Mouse (Mus musculus) neural tube, embryonic 14.5 days (tissue): Measurements from ENCODE around the gene Gga3. TPM values are rescaled to one million over a fixed set of nuclear protein-coding genes. Genes with fewer than 3 reads are reported as not detected.

ENCODE experiments used
- ATAC-seq: fragments of 200-750 bp; cut with Nextera tagmentation; 2 replicates; pipeline ENCODE4 v1.8.0; 2017; ENCODE audit warnings: low read depth, mild to moderate bottlenecking, moderate TSS enrichment, moderate library complexity
- H3K27ac ChIP-seq: fragments of 300-500 bp; sonication (generic); 2 replicates; pipeline ENCODE4 v1.5.1; 2014; ENCODE audit warnings: low read depth, mild to moderate bottlenecking, control low read depth, low read length, moderate library complexity, mixed read lengths
- H3K27me3 ChIP-seq: fragments of 300-500 bp; sonication (generic); 2 replicates; pipeline ENCODE4 v1.6.1; 2014; ENCODE audit warnings: low read length; ENCODE audit not compliant: control insufficient read depth, insufficient read depth
- H3K36me3 ChIP-seq: fragments of 300-500 bp; sonication (generic); 2 replicates; pipeline ENCODE4 v1.6.1; 2014; ENCODE audit warnings: low read length, mixed read lengths; ENCODE audit not compliant: control insufficient read depth, insufficient read depth
- H3K4me1 ChIP-seq: fragments of 300-500 bp; sonication (generic); 2 replicates; pipeline ENCODE4 v1.6.1; 2014; ENCODE audit warnings: low read length; ENCODE audit not compliant: control insufficient read depth, insufficient read depth
- H3K4me2 ChIP-seq: fragments of 300-500 bp; sonication (generic); 2 replicates; pipeline ENCODE4 v1.6.1; 2014; ENCODE audit warnings: mild to moderate bottlenecking, low read depth, low read length, control low read depth
- H3K4me3 ChIP-seq: fragments of 300-500 bp; sonication (generic); 2 replicates; pipeline ENCODE4 v1.5.1; 2014; ENCODE audit warnings: low read depth, low read length, control low read depth, mixed read lengths
- H3K9ac ChIP-seq: fragments of 300-500 bp; sonication (generic); replicated peaks from 2 replicates; pipeline ENCODE4 v1.6.1; 2014; ENCODE audit warnings: low read depth, mild to moderate bottlenecking, control low read depth, low read length, mixed read lengths
- H3K9me3 ChIP-seq: fragments of 300-500 bp; sonication (generic); 2 replicates; pipeline ENCODE4 v1.6.1; 2016; ENCODE audit warnings: low read length; ENCODE audit not compliant: control insufficient read depth
- WGBS: fragments of 180-500 bp; shearing (Covaris S2); extraction: QIAGEN DNeasy Blood & Tissue Kit; methylation state at CpG from one replicate; pipeline ENCODE4 v1.1.7; 2014; 5-methylcytosine and 5-hydroxymethylcytosine counted together
- polyA plus RNA-seq: library from polyadenylated mRNA; unstranded; fragments of >200 nt; fragmentation: Nextera tagmentation; extraction: Ambion mirVana; gene quantifications from 2 replicates; pipeline ENCODE4 v1.2.1, GENCODE M21; 2014

Gga3 gene
- polyA plus RNA-seq, 1 experiment from 2014 or later: 35.2 TPM

DNA sequence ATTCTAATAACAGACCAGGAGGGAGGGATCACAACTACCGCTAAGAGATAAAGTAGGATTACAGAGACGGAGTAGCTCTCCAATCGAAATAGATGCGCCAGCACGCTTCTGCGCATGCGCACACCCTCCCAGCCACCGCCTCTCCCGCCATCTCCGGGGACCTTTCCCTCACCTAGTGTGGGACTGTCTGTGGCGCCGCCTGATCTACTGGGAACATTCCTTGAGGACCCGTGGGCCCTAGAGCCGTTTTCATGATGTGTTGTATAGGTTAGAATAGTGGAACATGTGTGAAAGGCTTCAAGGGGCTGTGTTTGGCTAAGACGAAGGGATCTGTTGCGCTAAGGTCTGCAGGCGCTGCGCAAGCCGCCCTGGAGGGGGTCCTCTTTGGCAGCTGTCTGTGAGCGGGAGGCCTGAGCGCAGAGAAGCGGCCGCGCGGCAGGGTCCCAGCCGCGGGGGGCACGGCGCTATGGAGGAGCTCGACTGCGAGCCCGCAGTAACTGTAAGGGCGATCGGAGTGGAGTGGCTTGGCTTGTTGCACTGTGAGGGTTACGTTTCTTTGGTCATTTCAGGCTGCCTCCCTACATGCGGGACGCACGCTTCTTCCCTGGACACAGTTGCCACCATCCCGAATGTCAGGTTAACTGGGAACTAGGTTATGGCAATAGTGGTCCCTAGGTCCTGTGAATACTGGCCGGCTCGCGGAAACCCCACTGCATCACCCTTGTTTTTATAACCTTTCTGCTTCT is 39.6 kb downstream of the Gga3 start, which contains the start of gene Nup85:
Gene Nup85 (plus strand): TSS at position 371 of the 746 bp plus-strand sequence.
- Histone ChIP-seq H3K27me3 (no peaks in the 10 kb centered on the region), H3K4me2 (peak within 1 kb of the TSS; percentile 80), H3K4me3 (peak within 1 kb of the TSS; percentile 61), H3K4me1 (peaks cover 7% of the 10 kb centered on the region; the same call in 1 of the 2 replicates), H3K9ac (peak within 1 kb of the TSS; percentile 72), H3K27ac (peak within 1 kb of the TSS; percentile 86), H3K36me3 (peaks cover 17% of the 10 kb centered on the region; the same call in 1 of the 2 replicates), H3K9me3 (no peaks in the 10 kb centered on the region)
- peak; percentile 94 for ATAC-seq
- under 1% methylated on average over 42 of the region's 42 CpGs for WGBS

DNA sequence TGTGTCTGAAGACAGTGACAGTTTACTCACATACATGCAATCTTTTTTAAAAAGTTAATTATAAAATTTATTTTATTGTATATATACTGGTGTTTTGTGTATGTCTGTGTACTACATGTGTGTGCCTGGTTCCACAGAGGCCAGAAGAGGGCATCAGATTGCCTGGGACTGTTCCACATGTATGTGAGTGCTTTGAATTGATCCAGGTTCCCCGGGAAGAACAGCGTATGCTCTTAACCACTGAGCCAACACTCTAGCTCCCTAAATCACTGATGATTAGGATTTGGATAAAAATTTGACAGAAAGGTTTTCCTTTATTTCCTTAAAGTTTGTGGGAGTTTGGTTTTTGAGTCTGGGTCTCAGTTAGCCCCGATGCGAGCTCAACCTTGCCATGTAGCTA is 40.4 kb downstream of the Gga3 start:
- Histone ChIP-seq H3K9me3 (no peaks in the 10 kb centered on the region), H3K27me3 (no peaks in the 10 kb centered on the region), H3K27ac (peak overlapping the region; percentile 86; the same call in 1 of the 2 replicates), H3K4me1 (peaks cover 7% of the 10 kb centered on the region; the same call in 1 of the 2 replicates), H3K4me2 (peak overlapping the region; percentile 80), H3K4me3 (peak overlapping the region; percentile 61), H3K9ac (no peak overlapping the region), H3K36me3 (peaks cover 11% of the 10 kb centered on the region; the same call in 1 of the 2 replicates)
- WGBS: 35% methylated on average over 4 of the region's 4 CpGs
- no peak for ATAC-seq

DNA sequence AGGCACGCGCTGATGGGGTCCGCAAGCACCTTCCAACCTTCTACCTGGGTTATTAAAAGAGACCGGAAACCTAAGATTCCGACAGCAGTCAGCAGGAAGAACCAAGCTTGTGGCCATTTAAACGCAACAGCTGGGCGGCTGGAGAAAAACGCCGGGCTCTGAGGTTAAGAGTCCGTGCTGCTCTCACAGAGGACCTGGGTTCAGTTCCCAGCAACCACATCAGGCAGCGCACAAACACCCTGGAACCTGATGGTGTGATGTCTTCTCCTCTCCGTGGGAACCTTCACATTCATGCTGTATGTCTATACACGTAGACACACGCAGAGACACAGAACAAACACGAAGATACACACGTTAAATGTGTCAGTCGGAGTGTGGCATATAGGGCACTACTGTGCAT is 48.1 kb downstream of the Gga3 start:
- Histone ChIP-seq H3K27me3 (no peaks in the 10 kb centered on the region), H3K4me2 (no peak overlapping the region), H3K36me3 (no peaks in the 10 kb centered on the region), H3K9me3 (no peaks in the 10 kb centered on the region), H3K4me3 (no peak overlapping the region), H3K4me1 (no peaks in the 10 kb centered on the region), H3K27ac (no peak overlapping the region), H3K9ac (no peak overlapping the region; the same call in 1 of the 2 replicates)
- WGBS: 77% methylated on average over 17 of the region's 17 CpGs
- no peak for ATAC-seq

DNA sequence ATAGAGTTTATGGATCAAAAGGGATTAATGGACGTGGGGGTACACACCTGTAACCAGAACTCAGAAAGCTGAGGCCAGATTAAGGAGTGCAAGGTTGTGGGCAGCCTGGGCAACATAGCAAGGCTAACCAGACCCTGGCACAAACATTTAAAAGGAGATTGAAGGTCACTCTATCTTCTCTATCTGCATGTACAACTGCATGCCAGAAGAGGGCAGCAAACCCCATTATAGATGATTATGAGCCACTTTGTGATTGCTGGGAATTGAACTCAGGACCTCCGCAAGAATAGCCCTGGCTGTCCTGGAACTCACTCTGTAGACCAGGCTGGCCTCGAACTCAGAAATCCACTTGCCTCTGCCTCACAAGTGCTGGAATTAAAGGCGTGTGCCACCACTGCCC is 51.1 kb downstream of the Gga3 start:
- H3K36me3 ChIP-seq: no peaks in the 10 kb centered on the region
- ATAC-seq: no peak
- H3K9me3 ChIP-seq: no peaks in the 10 kb centered on the region
- H3K4me2 ChIP-seq: no peak overlapping the region
- 60% methylated on average over 4 of the region's 4 CpGs for WGBS
- H3K9ac ChIP-seq: no peak overlapping the region
- no peaks in the 10 kb centered on the region for H3K4me1 ChIP-seq
- no peak overlapping the region for H3K27ac ChIP-seq
- no peak overlapping the region for H3K4me3 ChIP-seq
- H3K27me3 ChIP-seq: no peaks in the 10 kb centered on the region

DNA sequence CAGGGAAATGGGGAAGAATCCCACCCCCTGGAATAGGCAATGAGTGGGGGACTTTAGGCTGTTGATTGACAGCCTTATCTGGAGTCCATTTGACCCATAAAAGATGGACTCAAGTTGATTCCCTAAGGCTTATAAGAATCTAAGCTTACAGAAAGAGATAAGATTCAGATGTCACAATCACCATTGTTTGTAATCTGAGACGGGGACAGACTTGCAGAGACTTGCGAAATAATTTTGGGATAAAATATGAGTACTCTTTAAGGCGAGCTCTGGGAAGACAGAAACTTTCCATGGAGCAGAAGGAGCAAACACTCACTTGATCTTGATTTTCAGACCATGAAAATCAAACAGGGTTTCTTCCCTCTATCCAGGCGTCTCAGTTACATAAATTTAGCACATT is 60.3 kb downstream of the Gga3 start:
- no peak overlapping the region for H3K9ac ChIP-seq
- H3K4me2 ChIP-seq: no peak overlapping the region
- no peak overlapping the region for H3K4me3 ChIP-seq
- H3K9me3 ChIP-seq: no peaks in the 10 kb centered on the region
- ATAC-seq: no peak
- no peaks in the 10 kb centered on the region for H3K36me3 ChIP-seq
- no peaks in the 10 kb centered on the region for H3K27me3 ChIP-seq
- H3K4me1 ChIP-seq: no peaks in the 10 kb centered on the region
- H3K27ac ChIP-seq: no peak overlapping the region
- 82% methylated on average over 4 of the region's 4 CpGs for WGBS

DNA sequence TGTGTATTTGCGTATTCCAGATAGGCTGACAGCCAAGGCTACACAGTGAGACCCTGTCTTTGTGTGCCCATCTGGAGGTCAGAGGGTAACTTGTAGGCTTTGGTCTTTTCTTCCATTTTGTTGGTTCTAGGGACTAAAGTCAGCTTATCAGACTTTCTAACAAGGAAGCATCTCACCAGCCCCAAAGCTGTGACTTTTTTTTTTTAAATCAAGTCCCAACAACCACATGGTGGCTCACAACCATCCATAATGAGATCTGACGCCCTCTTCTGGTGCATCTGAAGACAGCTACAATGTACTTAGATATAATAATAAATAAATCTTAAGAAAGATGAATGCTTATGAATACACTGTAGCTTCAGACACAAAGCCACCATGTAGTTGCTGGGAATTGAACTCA is 65.8 kb downstream of the Gga3 start:
- no peak for ATAC-seq
- no peaks in the 10 kb centered on the region for H3K9me3 ChIP-seq
- no peak overlapping the region for H3K27ac ChIP-seq
- no peak overlapping the region for H3K4me3 ChIP-seq
- peaks cover 7% of the 10 kb centered on the region; the same call in 1 of the 2 replicates for H3K36me3 ChIP-seq
- H3K27me3 ChIP-seq: no peaks in the 10 kb centered on the region
- no peak overlapping the region for H3K4me2 ChIP-seq
- peaks cover 15% of the 10 kb centered on the region for H3K4me1 ChIP-seq
- WGBS: 61% methylated on average over 2 of the region's 2 CpGs
- H3K9ac ChIP-seq: no peak overlapping the region

DNA sequence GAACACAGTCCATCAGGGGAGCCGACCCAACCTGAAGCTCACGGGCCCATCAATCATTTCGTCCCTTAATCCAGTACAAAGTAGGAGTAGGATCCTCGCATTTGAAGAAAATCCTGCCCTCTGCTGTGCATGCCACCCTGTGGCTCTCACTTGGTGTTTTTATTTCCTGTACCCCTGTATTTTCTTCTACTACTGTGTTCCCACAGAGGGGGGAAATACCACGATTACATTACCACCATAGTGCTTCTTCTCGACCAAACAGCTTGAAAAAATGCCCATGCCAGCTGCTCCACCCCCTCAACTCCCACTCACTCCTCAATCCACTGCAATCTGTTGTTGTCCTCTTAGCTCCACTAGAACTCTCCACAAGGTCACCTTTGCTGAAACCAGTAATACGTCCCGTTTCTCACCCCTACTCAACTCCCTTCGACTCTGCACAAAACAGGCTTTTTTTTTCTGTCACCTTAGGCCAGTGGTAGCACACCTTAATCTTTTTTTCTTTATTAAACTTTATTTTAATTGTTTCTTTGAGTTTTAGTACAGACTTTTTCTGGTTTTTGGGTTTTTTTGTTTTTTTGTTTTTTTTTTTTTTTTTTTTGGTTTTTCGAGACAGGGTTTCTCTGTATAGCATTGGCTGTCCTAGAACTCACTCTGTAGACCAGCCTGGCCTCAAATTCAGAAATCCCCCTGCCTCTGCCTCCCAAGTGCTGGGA is 66.8 kb downstream of the Gga3 start:
- WGBS: 81% methylated on average over 10 of the region's 10 CpGs
- no peak for ATAC-seq
- H3K9ac ChIP-seq: no peak overlapping the region
- no peaks in the 10 kb centered on the region for H3K27me3 ChIP-seq
- peak overlapping the region; percentile 98 for H3K27ac ChIP-seq
- no peaks in the 10 kb centered on the region for H3K9me3 ChIP-seq
- peak overlapping the region; percentile 94 for H3K4me3 ChIP-seq
- peak overlapping the region; percentile 45 for H3K4me2 ChIP-seq
- H3K36me3 ChIP-seq: peaks cover 15% of the 10 kb centered on the region; the same call in 1 of the 2 replicates
- peaks cover 15% of the 10 kb centered on the region for H3K4me1 ChIP-seq

DNA sequence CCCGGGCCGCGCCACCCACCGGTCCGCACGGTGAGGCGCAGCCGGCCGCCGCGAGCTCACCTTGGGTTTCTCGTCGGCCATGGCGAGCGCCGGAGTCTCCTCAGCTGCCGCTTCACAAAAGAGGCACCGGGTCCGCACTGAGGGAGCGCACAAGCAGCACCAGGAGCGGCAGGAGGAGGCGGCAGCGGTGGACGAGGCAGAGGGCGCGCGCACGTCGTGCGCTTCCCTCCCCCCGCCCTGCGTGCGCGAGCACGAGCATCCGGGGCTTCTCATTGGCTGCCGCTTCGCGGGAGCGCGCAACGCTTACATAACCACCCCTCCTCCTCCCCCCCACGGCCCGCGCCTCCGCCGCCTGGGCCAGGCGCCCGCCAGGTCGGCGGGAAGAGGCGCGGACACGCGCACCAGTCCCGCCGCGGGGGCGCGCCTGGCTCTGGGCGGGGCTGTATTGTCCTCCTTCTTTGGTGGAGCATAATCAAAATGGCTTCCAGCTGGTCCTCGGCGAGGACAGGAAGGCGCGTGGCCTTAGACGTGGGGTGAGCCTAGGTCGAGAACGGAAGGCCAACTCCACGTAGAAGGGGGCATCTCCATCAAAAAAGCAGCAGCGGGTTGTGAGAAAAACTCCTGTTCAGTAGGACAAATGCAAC is 67.7 kb downstream of the Gga3 start, which contains the start of gene Sumo2:
Gene Sumo2 (minus strand): TSS at position 239 of the 644 bp plus-strand sequence.
- Histone ChIP-seq H3K4me1 (peaks cover 15% of the 10 kb centered on the region), H3K4me2 (peak within 1 kb of the TSS; percentile 79), H3K9me3 (no peaks in the 10 kb centered on the region), H3K36me3 (peaks cover 21% of the 10 kb centered on the region; the same call in 1 of the 2 replicates), H3K4me3 (peak within 1 kb of the TSS; percentile 94), H3K27ac (peak within 1 kb of the TSS; percentile 98), H3K27me3 (no peaks in the 10 kb centered on the region), H3K9ac (peak within 1 kb of the TSS; percentile 87)
- WGBS: 1% methylated on average over 47 of the region's 70 CpGs
- peak; percentile 89 for ATAC-seq
